Mouse (Mus musculus) skeletal muscle tissue, adult 2 months (tissue): ENCODE results near the gene Camk1g.

ENCODE experiments used
- DNase-seq: peaks from one replicate; pipeline ENCODE4 v3.0.0-alpha.2; 2012; ENCODE audit warnings: low read depth, low spot score

Gene Camk1g

DNA sequence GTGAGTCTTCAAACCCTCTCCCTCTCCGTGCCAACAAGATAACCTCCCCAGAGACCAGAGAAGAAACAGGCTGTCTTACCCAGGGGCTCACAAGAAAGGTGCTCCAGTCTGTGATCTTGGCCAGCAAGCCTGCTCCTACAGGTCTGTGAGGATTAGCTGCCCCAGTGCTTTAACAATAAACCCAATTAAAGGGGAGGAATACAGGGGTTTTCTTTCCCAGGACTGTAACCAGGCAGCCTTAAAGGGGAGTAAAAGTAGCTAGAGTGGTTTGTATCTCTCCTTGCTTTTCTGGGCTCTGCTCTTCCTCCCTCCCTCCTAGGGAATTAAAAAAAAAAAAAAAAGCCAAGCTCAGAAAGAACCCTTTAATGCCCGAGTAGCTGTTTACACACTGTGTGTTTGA, at the start of gene Camk1g:
TSS of gene Camk1g (minus strand) at position 203 of the 400 bp plus-strand sequence.
- DNase-seq = no peak

DNA sequence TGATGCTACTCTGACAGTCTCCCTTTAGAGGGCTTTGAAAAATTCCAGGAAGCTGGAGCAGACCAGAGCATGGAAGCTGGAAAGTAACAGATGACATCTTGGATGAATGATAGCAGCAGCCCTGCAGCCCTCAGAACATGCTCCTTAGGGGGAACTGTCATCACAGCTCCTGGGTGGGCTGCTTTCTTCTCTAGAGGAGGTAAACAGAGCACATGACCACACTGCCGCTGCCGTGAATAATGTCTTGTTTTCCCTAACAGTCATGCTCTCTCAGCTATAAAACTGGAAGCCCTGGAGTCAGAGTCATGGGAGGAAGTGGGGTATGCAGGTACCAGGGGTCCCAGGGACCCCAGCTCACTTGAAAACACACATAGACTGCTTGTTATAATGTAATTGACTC, 49.1 kb upstream of the Camk1g start:
- no peak for DNase-seq

DNA sequence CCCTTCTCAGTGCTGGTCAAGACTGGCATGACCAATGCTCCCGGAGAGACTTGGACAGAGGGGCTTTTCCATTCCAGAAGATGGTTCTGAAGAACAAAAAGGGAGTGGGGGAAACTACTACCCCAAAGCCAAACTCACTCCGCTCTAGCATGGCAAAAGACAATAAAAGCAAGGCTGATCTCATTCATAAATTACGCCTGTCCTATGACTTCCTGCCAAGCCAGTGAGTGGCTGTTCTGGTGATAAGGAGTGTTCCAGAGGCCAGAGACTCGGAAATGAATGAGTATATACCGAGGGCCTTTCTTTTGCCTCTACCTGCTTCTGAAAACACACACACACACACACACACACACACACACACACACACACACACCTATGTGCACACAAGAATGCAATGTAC, 48.6 kb upstream of the Camk1g start:
- no peak for DNase-seq

DNA sequence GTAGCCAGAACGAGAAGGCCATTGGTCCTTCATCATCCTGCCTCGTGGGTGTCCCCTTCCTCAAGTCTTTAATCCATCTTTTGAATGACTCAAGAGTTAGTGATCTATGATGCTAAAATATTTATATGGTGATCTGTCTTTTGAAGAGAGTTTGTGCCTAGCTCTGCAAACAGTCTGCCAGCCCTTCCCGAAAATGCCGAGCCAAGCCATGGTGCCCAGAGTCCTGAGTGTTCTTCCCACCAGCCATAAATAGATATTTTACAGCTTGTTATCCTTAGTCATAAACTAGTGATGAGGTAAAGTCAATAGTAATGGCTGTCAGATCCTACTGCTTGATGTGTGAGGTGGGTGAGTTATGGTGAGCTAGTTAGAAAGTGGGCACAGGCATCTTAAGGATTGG, 44.0 kb upstream of the Camk1g start:
- no peak for DNase-seq

DNA sequence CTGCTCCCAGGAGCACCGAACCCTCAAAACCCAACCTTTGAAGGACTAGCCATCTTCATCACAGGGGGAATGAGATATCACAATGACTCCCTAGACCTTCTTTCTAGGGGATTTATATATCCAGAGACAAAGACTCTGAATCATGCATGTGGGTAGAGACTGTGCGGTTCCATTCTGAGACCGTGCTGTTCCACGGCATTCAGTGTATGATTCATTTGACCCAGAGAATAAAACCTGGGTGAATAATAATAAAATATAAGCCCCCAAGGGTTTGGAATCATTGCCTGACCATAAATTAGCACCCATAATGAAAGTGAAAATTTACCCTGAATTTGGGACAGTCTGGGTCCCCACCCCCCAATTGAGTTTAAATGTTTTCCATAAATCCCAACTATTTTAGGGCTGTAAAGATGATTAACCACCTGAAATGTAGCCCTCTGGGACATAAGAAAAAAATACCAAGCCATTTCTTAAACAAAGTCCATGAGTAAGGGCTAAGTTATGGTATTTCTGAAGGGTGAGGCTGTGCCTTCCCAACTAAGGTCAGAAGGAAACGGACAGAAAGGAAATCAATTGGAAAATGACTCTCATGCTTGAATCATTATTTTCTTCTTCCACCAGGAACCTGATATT, 43.4 kb upstream of the Camk1g start:
- no peak for DNase-seq

DNA sequence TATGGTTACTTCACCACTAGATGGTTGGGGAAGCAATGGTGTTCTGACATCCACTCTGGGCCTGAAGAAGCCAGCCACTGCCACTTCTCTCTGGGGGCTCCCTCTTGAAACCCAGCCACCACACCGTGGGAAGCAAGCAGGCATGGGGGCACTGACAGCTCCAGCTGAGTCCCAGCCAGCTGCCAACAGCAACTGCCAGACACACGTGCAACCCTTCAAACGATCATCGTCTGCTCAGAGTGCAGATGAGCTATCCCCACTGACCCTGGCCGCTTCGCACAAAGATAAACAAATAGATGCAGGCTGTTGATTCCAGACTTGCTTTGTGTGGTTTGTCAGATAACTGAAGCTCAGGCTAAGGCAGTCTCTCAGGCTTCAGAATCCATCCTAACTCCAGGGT, 37.4 kb upstream of the Camk1g start:
- no peak for DNase-seq

DNA sequence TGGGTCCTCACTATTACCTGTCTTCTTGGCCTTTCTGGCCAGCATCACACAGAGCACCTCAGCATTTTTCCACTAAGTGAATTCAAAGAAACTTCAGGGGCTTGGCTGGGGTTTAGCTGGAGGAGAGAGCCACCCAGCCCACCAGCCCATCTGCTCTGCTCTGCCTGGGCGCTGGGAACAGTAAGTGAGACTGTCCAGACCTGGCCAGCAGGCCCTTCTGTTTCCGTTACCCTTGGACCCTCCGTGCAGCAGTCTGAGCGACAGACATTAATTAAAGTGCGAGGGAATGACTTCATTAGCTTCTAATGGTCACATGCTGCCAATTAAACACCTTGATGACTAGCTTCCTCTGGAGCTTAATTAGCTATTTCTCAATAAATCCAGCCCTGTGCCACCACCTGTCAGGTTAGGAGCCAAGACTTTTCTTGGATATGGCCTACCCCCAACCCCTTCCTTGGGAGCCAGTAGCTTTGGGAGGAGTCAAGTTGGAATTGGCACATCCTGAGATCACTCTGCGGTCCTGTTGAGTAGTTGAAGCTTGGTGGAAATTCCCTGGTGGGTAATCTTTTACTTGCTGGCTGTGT, 36.1 kb upstream of the Camk1g start:
- DNase-seq = no peak

DNA sequence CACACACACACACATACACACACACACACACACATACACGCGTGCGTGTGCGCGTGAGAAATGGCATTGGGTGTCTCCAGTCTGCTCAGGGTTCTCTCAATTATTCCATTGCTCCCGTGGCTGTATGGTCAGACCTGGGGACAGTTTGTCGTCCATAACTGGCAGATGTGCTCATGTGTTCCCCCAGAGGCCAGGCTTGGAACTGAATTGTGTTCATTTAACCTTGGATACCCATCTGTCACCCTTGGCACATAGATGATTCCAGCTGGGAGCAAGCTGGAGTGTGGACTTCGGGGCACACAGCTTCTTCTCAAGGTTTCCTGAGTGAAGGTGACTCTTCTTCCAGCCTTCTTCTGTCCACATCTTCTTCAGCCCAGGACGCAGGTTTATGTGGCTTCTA, 31.6 kb upstream of the Camk1g start:
- DNase-seq = no peak

DNA sequence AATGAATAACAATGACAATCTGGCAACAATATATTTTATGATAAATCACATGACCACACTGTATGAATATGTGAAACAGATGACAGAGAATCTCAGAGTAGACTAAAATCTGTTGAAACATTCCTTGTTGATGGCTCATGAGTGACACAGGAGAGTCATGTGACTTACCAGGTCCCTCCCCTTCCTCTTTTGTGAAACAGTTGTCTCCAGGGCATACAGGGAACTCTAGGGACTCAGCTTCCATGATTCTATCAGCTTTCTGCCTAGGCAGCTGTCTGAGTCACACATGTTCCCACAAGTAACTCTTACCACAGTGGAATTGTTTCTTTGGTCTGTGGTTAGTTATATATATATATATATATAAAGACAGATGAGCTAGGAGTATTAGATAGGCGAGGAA, 30.2 kb upstream of the Camk1g start:
- no peak for DNase-seq

DNA sequence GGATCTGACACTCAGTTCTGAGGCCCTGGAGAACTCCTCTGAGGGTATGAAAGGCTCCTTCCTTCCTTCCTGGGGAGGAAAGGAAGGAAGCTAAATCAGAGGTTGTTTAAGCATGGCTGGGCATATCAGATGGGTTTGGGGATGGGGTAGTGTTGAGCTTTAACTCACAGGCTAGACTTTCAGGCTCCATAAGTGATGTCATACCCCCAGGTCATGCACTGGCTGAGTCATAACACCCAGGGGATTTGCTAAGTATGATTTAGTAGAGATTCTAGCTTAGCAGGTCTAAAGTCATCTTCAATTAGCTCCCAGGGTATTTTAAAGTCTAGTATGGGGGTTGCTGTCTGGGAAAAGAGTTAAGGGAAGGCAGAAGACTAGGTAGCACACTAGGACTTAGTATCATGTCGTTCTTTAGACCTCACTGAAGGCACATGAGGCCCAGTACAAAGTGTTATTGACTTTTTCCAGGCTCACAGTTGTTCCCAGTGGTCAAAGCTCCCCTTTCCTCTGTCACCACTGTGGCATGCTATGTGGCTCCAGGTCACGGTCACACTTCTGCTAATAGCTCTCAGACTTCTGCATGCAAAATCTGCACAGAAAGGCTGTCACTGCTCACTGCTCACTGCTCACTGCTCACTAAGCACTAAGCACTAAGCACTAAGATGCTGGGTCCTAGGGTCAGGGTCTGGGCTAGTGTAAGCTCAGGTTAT, 28.8 kb upstream of the Camk1g start:
- no peak for DNase-seq

DNA sequence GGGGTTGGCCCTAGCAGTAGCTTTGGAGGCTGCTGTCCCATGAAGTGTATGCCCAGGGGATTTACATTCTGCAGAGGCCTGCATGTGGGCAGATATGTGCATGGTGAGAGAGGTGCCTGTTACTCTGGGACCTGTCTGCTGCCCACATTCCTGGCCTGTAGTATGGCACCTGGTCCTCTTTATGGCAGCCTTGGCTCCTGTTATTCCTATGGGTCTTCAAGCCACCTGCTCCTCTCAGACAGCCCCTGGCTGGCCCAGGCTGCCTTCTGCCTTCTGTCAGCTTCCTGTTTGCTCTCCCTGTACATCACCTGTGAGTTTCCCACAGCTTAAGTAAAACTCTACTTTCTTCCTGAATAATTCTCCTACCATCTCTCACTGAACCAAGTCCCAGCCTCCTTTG, 27.0 kb upstream of the Camk1g start:
- no peak for DNase-seq

DNA sequence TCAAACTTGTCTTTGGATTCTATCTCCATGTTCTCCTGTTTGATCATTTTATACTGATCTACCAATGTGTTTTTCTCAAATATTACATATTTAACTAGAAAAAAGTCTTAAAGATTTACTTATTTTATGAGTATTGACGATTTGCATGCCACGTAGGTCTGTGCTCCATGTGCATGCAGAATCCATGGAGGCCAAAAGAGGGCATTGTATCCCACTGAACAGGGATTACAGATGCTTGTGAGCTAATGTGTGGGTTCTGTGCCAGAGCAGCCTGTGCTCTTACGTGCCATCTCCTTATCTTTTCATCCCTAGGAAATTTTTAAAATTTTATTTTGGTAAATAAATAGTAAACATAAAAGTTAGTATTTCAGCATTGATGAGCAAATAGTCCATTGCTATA, 22.2 kb upstream of the Camk1g start:
- no peak for DNase-seq

DNA sequence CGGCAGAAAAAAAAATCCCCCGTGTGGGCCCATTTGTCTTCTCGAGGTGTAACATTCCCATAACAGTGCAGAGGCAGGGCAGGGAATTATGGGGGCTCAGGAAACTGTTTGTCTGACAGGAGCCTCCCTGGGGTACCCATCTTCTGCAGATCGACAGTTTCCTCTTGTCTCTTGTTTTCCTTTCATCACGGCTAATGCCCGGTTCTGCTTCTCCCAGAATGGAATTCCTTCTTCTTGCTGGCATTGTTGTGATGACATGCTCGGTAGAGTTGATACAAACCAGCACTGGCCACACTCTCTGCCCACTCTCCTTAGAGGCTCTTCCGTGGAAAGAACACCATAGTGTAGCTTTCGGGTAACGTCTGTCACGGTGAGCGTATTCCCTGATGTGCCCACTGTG, 19.9 kb upstream of the Camk1g start:
- no peak for DNase-seq

DNA sequence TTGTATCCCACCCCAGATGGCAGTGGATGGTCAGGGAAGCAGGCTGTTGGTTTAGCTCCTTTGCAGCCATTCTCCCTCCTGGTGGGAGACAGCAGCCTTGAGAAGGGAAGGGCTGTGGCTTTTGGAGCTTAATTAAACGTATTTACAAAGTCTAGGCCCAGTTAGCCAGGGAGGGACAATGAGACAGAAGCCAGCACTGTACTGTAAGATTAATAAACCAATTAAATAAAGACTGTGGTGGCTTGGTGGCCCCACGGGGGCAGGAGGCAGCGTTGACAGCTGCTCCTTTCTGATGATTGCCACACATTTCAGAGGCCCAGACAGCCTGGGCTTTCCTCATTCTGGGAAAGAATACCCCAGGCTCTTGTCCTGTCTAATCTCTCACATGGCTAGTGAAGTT, 19.4 kb upstream of the Camk1g start:
- DNase-seq = no peak

DNA sequence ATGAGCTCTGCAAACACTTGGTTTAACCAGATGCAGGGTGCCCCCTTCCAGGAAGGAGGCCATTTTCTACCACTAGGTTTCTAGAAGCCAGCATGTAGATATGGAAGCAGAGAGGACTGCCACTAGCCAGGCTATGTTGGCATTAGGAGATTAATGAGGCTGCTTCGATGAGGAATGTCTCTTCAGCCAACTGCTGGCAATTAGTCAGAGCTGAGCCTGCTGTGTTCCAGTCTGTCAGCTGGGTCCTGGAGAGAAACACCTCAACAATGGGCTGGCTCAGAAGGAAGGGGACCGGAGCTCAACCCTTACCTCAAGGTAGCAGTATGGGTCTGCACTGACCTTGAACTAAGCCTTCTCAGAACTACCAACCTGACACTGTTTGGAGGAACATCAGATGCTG, 17.1 kb upstream of the Camk1g start:
- DNase-seq = no peak

DNA sequence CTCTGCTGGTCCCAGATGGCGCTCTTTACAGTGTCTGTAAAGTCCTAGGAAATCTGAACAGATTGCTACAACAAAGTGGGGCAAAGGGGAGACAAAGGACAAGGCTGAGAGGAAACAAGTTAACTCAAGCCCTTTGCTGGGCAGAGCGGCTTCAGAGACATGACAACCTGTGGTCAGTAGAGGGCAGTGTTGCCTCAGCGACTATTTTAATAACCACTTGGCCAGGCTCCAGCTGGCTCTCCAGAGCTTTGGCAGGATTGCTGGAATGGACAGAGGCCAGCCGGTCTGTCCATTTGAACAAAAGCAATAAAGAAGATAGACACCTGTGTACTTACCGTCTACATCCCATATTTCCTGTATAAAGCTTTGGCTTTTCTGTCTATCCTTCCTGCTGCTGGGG, 16.0 kb upstream of the Camk1g start:
- DNase-seq = peak; percentile 82

DNA sequence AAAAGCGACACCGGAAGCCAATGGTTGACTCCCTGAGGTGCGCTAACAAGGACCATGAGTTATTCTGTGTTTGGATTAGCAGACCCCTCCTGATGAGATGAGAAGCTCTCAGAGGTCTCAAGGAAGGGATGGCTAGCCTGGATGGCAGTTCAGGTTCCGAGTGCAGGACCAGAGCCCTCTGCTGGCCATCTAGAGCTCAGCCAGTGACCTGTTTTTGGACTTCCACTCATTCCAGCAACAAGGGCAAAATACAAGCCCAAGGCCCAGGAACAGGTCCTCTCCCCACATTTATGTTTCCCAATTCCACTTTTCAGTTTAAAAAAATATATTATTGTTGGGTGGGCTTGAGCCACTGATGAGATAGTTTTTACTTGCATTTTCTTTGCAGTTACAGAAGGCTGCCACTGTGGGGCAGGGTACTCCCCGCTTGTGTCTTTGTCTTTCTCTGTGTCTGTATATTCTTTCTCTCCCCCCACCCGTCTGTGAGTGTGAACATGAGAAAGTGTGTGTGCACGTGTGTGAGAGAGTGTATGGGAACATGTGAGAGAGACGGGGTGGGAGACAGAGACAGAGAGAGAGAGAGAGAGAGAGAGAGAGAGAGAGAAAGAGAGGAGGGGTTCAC, 12.9 kb upstream of the Camk1g start:
- no peak for DNase-seq

DNA sequence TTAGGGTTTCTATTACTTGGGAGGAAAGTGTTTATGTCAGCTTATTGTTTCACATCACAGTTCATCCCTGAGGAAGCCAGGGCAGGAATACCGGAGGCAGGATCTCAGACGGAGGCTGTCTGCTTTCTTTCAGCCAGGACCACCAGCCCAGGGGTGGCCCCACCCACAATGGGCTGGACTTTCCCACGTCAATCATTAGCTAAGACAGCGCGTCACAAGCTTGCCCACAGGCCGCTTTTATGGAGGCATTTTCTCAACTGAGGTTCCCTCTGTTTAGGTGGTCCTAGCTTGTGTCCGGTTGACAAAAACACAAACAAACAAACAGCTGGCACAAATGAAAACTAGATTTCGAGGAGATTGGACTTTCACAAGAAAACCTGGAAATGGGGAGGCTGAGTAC, 12.3 kb upstream of the Camk1g start:
- no peak for DNase-seq

DNA sequence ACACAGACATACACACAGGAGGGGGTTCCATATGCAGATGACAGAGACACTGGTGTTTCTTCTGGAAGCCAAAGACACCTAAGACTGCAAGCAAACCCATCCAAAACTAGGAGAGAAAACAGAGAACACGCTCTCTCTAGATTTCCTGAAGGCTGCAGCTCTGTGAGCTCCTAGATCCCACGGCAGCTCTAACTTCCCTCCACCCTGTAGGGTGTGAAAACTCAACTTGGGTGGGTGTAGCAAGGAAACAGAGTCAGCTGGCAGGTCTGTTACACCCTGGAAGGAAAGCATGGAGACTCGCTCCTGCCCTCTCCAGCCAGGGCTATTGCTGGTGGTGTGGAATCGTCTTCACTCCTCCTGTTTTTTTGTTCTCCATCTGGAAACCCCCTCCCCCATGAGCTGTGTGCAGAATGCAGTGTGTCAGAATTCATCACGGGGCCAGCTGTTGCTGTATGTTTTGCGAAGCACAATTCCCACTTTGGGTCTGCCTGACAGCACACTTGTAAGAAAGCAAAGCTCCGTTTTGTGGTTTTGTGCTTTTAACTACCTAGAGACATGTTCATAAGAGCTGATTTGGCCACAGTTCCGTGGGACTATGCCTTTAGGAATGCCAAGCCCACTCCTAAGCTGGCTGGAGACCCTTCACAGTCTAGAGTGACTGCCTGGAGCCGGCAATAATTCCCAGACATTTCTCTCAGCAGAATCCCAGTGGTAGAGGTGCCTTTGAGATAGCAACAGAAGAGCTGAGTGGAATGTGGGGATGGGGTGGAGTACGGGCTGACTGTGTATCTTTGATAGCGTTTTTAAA, 11.7 kb upstream of the Camk1g start:
- DNase-seq = no peak

DNA sequence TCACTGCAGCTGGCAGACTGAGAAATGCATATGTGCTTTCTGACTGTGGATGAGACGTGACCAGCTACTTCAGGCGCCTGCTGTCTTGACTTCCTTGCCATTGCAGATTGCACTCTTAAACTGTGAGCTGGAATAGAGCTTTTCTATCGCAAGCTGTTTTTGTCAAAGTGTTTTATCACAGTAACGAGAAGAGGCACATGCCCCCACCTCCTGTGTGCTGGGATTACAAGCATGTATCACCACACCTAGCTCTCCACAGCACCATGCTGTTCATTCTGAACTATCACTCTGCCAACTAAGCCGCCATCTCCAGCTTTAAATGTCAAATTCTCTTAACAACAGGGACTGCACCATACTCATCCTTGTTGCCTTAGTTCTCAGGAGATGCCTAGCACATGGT, 10.8 kb upstream of the Camk1g start:
- no peak for DNase-seq

DNA sequence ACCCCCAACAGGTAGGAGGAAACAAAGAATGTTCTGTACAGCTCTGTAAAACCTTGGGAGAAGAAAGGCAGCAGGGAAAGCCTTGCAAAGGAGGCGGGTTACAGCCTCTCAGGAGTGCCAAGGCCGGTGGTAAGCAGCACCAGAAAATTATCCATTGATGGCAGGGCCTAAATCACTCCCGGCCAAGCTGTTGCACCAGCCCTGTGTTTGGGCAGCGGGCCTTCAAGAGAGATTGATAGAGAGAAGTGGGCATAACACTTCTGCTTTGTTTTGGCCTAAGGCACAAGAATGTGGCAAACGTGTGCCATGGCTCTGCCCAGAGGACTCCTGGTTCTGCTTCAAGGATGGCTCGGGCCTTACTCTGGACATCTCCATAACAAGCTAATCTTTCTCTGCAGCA, 9.5 kb upstream of the Camk1g start:
- no peak for DNase-seq

DNA sequence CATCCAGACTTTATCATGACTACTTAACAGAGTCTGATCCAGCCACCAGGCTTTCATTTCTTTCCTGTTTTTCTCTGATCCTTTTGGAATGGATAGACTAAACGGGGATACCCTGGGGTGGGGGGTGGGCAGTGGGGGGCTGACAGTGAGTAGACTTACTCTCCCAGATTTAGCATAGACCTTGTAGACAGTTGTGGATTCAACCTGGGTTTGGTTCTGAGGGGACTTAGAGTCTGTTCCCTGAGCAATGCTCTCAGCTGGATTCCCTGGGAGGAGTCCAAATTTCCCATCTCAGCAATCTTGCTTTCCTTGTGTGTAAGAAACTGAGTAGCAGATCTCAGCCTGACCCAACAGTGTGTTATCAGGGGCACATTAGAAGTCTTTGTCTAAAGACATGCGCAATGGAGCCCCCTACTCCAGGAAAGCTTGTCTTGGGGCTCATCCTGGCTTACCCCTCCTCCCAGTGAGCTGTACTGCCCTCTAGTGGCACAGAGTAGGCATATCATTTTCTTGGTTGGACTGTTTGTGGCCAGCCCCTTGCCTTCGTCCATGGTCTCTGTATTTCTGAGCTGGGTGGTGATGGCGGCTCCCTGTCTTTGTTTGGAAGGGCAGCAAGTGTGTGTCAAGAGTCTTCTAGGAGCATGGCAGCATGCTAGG, 6.5 kb upstream of the Camk1g start:
- DNase-seq = peak; percentile 52
